Comparison of ENCODE assay signal across 25 mouse cellular contexts in genomic region chr13:30891223-30891622, GRCm38 (mm10). TPM values are rescaled to one million over a fixed set of nuclear protein-coding genes. Genes with fewer than 3 reads are reported as not detected.
DNase-seq lines count a peak whose midpoint lies in the region; ATAC-seq lines count a peak whose summit lies in the region.
"Had no signal": no experiment of that assay in that cellular context is flagged by ENCODE, and none has a peak within 500 bp of the region (broad histone marks: within the 10 kb centered on the region; RNA-seq: fewer than 3 reads in every experiment).

No protein-coding gene starts in this region.

- no peaks in the 10 kb centered on the region for H3K36me3 ChIP-seq in midbrain, embryonic 11.5 days (ENCODE audit: control insufficient read depth, insufficient read depth, low read length)
- no peaks in the 10 kb centered on the region for H3K36me3 ChIP-seq in midbrain, embryonic 16.5 days (ENCODE audit: control insufficient read depth, insufficient read depth, low read length)
- H3K36me3 ChIP-seq in embryonic facial prominence, embryonic 10.5 days (replicated peaks), result peaks cover 3% of the 10 kb centered on the region; the same call in 1 of the 2 replicates
- H3K36me3 ChIP-seq: liver, embryonic 15.5 days had no signal

- ATAC-seq in midbrain, embryonic 11.5 days (ENCODE audit: low FRiP score), result no peak
- ATAC-seq in midbrain, embryonic 16.5 days, result no peak
- ATAC-seq: forebrain, embryonic 13.5 days; intestine, postnatal 0 days; midbrain, embryonic 13.5 days had no signal

- H3K4me3 ChIP-seq in midbrain, embryonic 11.5 days (ENCODE audit: low read depth, low read length), result no peak overlapping the region
- no peak overlapping the region for H3K4me3 ChIP-seq in midbrain, embryonic 16.5 days (ENCODE audit: low read depth, low read length)
- H3K4me3 ChIP-seq in embryonic facial prominence, embryonic 10.5 days, result no peak overlapping the region
- H3K4me3 ChIP-seq: embryonic facial prominence, embryonic 13.5 days; erythroblast, embryonic 14.5 days; forebrain, embryonic 13.5 days; hindbrain, embryonic 13.5 days; limb, embryonic 12.5 days; liver, embryonic 15.5 days; midbrain, embryonic 13.5 days had no signal

- H3K4me2 ChIP-seq in midbrain, embryonic 11.5 days, result no peak overlapping the region
- no peak overlapping the region for H3K4me2 ChIP-seq in midbrain, embryonic 16.5 days (ENCODE audit: low read length)
- H3K4me2 ChIP-seq: embryonic facial prominence, embryonic 13.5 days; forebrain, embryonic 13.5 days; heart, embryonic 11.5 days; hindbrain, embryonic 13.5 days; limb, embryonic 12.5 days; liver, embryonic 15.5 days; lung, embryonic 14.5 days; midbrain, embryonic 13.5 days had no signal

- H3K9me3 ChIP-seq in midbrain, embryonic 11.5 days (ENCODE audit: control insufficient read depth, low read length), result no peaks in the 10 kb centered on the region
- H3K9me3 ChIP-seq in midbrain, embryonic 16.5 days (replicated peaks; ENCODE audit: control insufficient read depth, low read length, poor library complexity, severe bottlenecking), result no peaks in the 10 kb centered on the region
- H3K9me3 ChIP-seq in embryonic facial prominence, embryonic 10.5 days, result no peaks in the 10 kb centered on the region
- H3K9me3 ChIP-seq: embryonic facial prominence, embryonic 13.5 days; forebrain, embryonic 13.5 days; hindbrain, embryonic 13.5 days; limb, embryonic 12.5 days; liver, embryonic 15.5 days; midbrain, embryonic 13.5 days had no signal

- WGBS in midbrain, embryonic 11.5 days, result 73% methylated on average over 5 of the region's 5 CpGs
- WGBS in midbrain, embryonic 16.5 days, result 72% methylated on average over 5 of the region's 5 CpGs
- 66% methylated on average over 5 of the region's 5 CpGs for WGBS in embryonic facial prominence, embryonic 10.5 days

- H3K27me3 ChIP-seq in midbrain, embryonic 11.5 days (ENCODE audit: control insufficient read depth, insufficient read depth, low read length), result no peaks in the 10 kb centered on the region
- H3K27me3 ChIP-seq in midbrain, embryonic 16.5 days (ENCODE audit: control insufficient read depth, insufficient read depth, low read depth, low read length), result no peaks in the 10 kb centered on the region
- H3K27me3 ChIP-seq in embryonic facial prominence, embryonic 10.5 days (replicated peaks; ENCODE audit: low read depth, poor library complexity, severe bottlenecking), result no peaks in the 10 kb centered on the region
- H3K27me3 ChIP-seq: embryonic facial prominence, embryonic 13.5 days; forebrain, embryonic 13.5 days; hindbrain, embryonic 13.5 days; limb, embryonic 12.5 days; liver, embryonic 15.5 days; midbrain, embryonic 13.5 days had no signal

- H3K27ac ChIP-seq in midbrain, embryonic 11.5 days (ENCODE audit: low read depth, low read length), result no peak overlapping the region
- H3K27ac ChIP-seq in midbrain, embryonic 16.5 days (ENCODE audit: low read length), result no peak overlapping the region
- no peak overlapping the region for H3K27ac ChIP-seq in embryonic facial prominence, embryonic 10.5 days (replicated peaks)
- H3K27ac ChIP-seq: embryonic facial prominence, embryonic 13.5 days; forebrain, embryonic 13.5 days; hindbrain, embryonic 13.5 days; limb, embryonic 12.5 days; liver, embryonic 15.5 days; midbrain, embryonic 13.5 days had no signal

- H3K9ac ChIP-seq in midbrain, embryonic 11.5 days (ENCODE audit: low read length), result no peak overlapping the region
- H3K9ac ChIP-seq in midbrain, embryonic 16.5 days (ENCODE audit: low read depth, low read length), result no peak overlapping the region
- H3K9ac ChIP-seq: embryonic facial prominence, embryonic 13.5 days; forebrain, embryonic 13.5 days; hindbrain, embryonic 13.5 days; limb, embryonic 12.5 days; liver, embryonic 15.5 days; lung, embryonic 14.5 days; midbrain, embryonic 13.5 days had no signal

- peak; percentile 12 for DNase-seq in embryo, embryonic 10.5 days (ENCODE audit: low spot score)
- no peak for DNase-seq in embryo, embryonic 9.5 days (ENCODE audit: extremely low spot score)
- peak; percentile 81 for DNase-seq in midbrain, embryonic 11.5 days (ENCODE audit: low spot score, missing footprints)
- DNase-seq in embryonic facial prominence, embryonic 10.5 days (ENCODE audit: low spot score), result peak; percentile 40
- no peak for DNase-seq in cerebellum, adult 11 months
- no peak for DNase-seq in frontal cortex, postnatal 10 days (ENCODE audit: low spot score in 2 of 2)
- DNase-seq: cerebellum, adult 9-10 months; gastrocnemius, postnatal 14 days; heart, postnatal 4 days; kidney, adult 9 months; kidney, postnatal 10 days; layer of hippocampus, adult 9-11 months; lung, embryonic 14.5 days; lung, postnatal 14 days had no signal

- no peaks in the 10 kb centered on the region for H3K4me1 ChIP-seq in midbrain, embryonic 11.5 days (ENCODE audit: control insufficient read depth, insufficient read depth, low read length)
- H3K4me1 ChIP-seq in midbrain, embryonic 16.5 days (ENCODE audit: control insufficient read depth, insufficient read depth, low read length), result no peaks in the 10 kb centered on the region
- H3K4me1 ChIP-seq in embryonic facial prominence, embryonic 10.5 days, result peaks cover 5% of the 10 kb centered on the region; the same call in 1 of the 2 replicates
- H3K4me1 ChIP-seq: embryonic facial prominence, embryonic 13.5 days; forebrain, embryonic 13.5 days; hindbrain, embryonic 13.5 days; limb, embryonic 12.5 days; liver, embryonic 15.5 days; midbrain, embryonic 13.5 days had no signal

RNA-seq across cellular contexts. Expression of gene Hus1b, which starts 56.3 kb away (rescaled TPM):
- polyA plus RNA-seq in midbrain, embryonic 11.5 days (2014; fragmentation: Nextera tagmentation; extraction: Ambion mirVana), result 0.14 TPM in 1 of 2 replicates, not detected in the other
- polyA plus RNA-seq in midbrain, embryonic 16.5 days (2015; fragmentation: Nextera tagmentation; extraction: Ambion mirVana), result not detected in 2 replicates
- 0.32 TPM in 1 of 2 replicates, not detected in the other for polyA plus RNA-seq in embryonic facial prominence, embryonic 10.5 days (2016; fragmentation: Nextera tagmentation; extraction: Ambion mirVana)
- polyA plus RNA-seq: embryonic facial prominence, embryonic 13.5 days; erythroblast, embryonic 14.5 days; forebrain, embryonic 13.5 days; heart, embryonic 11.5 days; heart, embryonic 16.5 days; hindbrain, embryonic 13.5 days; intestine, postnatal 0 days; limb, embryonic 12.5 days; liver, embryonic 15.5 days; midbrain, embryonic 13.5 days had no signal

Comparison
In these comparisons a context has a peak if more than half of its experiments do, and no peak if none do; other contexts are left out.
1. DNase-seq: peak in embryo, embryonic 10.5 days (single experiment), midbrain, embryonic 11.5 days (single experiment) and embryonic facial prominence, embryonic 10.5 days (single experiment); none in embryo, embryonic 9.5 days (single experiment), cerebellum, adult 11 months (single experiment) and frontal cortex, postnatal 10 days (0 of 2).